17 mouse cellular contexts compared by ENCODE assay signal in genomic region chr9:66138193-66138592, GRCm38 (mm10).
"Had no signal": no experiment of that assay in that cellular context is flagged by ENCODE, and none has a peak within 500 bp of the region (broad histone marks: within the 10 kb centered on the region; RNA-seq: fewer than 3 reads in every experiment).

No protein-coding gene starts in this region.

- DNase-seq: kidney, adult 9 months; kidney, postnatal 14 days; kidney, postnatal 4 days; layer of hippocampus, adult 9-11 months; layer of hippocampus, postnatal 36 days; liver, embryonic 13.5 days; lung, adult 2 months; lung, postnatal 14 days; lung, postnatal 4 days; midbrain, embryonic 14.5 days; right cerebral cortex, adult 18-20 months; right cerebral cortex, postnatal 14 days; right cerebral cortex, postnatal 4 days; thymus, adult 18-20 months; thymus, postnatal 36 days had no signal

- H3K4me3 ChIP-seq: left cerebral cortex, adult 2 months; liver, embryonic 13.5 days had no signal

- H3K27ac ChIP-seq: left cerebral cortex, adult 2 months; liver, embryonic 13.5 days; stomach, postnatal 0 days had no signal
